Mouse (Mus musculus): ENCODE data around the gene Dst. TPM values are rescaled to one million over a fixed set of nuclear protein-coding genes. Genes with fewer than 3 reads are reported as not detected.

Dst gene
- polyA plus RNA-seq, 1 experiment from 2014 or later, result 17.9 TPM

DNA sequence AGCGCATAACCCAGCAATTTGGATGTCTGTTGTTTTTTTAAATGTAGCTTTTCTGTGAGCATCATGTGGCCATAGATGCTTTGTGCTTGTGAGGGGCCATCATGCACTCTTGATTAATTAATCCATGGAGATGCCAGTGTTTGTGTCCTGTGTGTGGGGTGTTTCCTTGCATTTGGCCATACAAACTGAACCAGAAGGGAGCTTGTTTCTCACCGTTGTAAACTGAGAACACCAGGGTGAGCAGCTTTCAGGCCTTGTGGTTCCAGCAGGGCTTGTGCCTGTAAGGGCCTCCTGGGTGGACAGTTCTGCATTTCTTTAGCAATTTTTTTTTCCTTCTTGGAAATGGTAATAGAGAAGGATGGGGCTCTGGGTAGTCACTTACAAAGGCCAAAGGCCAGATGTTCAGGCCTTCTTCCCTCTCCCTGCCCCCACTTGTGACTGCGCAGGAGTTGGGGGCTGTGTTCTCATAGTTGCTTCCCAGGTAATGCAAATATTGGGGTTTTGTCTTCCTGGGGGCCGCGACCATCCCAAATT lies 98.9 kb downstream of the Dst start:
- Histone ChIP-seq H3K27ac (replicated peaks) (no peak overlapping the region), H3K4me3 (peak overlapping the region; percentile 62), H3K36me3 (no peaks in the 10 kb centered on the region), H3K9me3 (no peaks in the 10 kb centered on the region), H3K9ac (no peak overlapping the region; the same call in 1 of the 2 replicates), H3K4me2 (peak overlapping the region; percentile 87), H3K4me1 (peaks cover 24% of the 10 kb centered on the region), H3K27me3 (replicated peaks) (no peaks in the 10 kb centered on the region)
- no peak for ATAC-seq (ENCODE audit: extremely low read depth, insufficient number of reproducible peaks, low FRiP score, low TSS enrichment)
- 59% methylated on average over 5 of the region's 5 CpGs for WGBS

- 68% methylated on average over 4 of the region's 4 CpGs for WGBS
- Histone ChIP-seq H3K4me2 (peak overlapping the region; percentile 87), H3K4me1 (peaks cover 24% of the 10 kb centered on the region), H3K27me3 (replicated peaks) (no peaks in the 10 kb centered on the region), H3K4me3 (no peak overlapping the region), H3K9ac (no peak overlapping the region), H3K36me3 (no peaks in the 10 kb centered on the region), H3K9me3 (no peaks in the 10 kb centered on the region), H3K27ac (replicated peaks) (no peak overlapping the region)
- no peak for ATAC-seq (ENCODE audit: extremely low read depth, insufficient number of reproducible peaks, low FRiP score, low TSS enrichment)
Observed at GRCm38 (mm10) chr1:34007379-34007778, 99.4 kb downstream of the Dst start.

DNA sequence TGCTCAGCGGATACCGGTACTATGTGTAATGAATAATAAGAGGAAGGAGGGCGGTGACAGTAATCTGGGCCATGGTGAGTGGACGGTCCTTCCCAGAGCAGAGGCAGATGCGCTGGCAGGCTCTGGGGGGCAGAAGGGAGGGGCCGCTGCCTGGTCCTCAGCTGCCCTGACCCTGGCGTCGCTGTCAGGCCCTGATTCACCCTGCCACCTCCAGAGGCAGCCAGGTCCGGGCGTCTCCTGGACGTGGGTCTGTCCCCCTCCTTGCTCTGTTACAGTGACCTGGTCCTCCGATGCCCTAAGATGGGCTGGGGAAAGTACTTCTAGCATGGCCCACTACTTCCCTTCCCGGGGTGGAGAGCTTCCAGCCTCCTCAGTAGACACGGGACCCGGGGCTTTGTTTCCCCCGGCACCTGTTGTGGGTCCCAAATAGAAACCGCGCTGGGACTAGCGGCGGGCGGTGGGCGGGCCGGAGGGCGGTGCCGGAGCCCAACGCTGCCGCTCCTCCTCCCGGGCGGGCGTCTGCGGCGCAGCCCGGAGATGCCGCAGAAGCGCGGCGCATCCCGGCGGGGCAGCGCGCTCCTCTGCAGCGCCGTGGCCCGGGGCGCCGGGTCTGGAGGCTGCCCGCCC lies 103.1 kb downstream of the Dst start:
- Histone ChIP-seq H3K4me1 (peaks cover 34% of the 10 kb centered on the region), H3K27me3 (replicated peaks) (no peaks in the 10 kb centered on the region), H3K9me3 (no peaks in the 10 kb centered on the region), H3K27ac (replicated peaks) (peak overlapping the region; percentile 90), H3K4me2 (peak overlapping the region; percentile 87), H3K36me3 (no peaks in the 10 kb centered on the region), H3K4me3 (peak overlapping the region; percentile 90), H3K9ac (peak overlapping the region; percentile 97)
- under 1% methylated on average over 47 of the region's 47 CpGs for WGBS
- ATAC-seq (ENCODE audit: extremely low read depth, insufficient number of reproducible peaks, low FRiP score, low TSS enrichment), result peak; percentile 72

DNA sequence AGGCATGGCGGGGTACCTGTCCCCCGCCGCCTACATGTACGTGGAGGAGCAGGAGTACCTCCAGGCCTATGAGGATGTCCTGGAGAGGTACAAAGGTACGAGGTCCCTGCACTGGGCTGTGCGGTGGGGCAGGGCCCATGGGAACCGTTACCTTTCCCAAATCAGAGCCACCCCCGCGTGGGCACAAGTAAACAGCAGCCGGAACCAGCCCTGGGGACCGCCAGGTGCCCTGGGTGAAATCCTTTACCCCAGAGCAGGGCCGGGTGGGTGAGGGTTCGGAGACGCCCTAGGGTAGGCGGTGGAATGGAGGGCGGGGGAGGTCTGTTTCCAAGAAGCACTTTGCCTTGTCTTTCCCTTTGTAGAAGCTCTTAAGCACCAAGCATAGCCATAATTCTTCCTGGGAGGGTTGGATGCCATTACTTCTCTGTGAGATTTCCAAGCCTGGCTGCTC lies 103.8 kb downstream of the Dst start:
- no peaks in the 10 kb centered on the region for H3K27me3 ChIP-seq (replicated peaks)
- H3K4me2 ChIP-seq, result peak overlapping the region; percentile 87
- no peaks in the 10 kb centered on the region for H3K9me3 ChIP-seq
- H3K4me3 ChIP-seq, result peak overlapping the region; percentile 90
- 2% methylated on average over 16 of the region's 16 CpGs for WGBS
- no peaks in the 10 kb centered on the region for H3K36me3 ChIP-seq
- peak; percentile 38; the same call in 1 of the 2 replicates for ATAC-seq (ENCODE audit: extremely low read depth, insufficient number of reproducible peaks, low FRiP score, low TSS enrichment)
- H3K27ac ChIP-seq (replicated peaks), result peak overlapping the region; percentile 90
- peaks cover 28% of the 10 kb centered on the region for H3K4me1 ChIP-seq
- peak overlapping the region; percentile 97 for H3K9ac ChIP-seq

DNA sequence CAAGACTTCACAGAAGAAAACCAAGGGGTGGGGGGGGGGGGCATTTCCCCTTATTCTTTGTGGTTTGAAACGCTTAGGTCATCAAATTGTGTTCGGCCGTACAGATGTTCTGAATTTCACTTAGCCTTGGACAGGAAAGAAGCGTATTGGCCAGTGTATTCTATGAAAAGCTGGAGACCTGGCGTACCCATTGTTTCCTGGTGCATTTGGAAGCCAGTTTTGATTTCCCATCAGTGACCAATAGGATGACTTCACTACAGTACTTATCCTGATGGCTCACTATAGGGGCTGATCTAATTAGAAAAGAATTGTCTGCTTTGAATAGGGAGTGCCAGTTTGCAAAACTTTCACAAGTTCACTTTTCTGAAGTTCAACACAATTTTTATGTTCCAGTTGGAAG lies 105.5 kb downstream of the Dst start:
- WGBS, result 65% methylated on average over 5 of the region's 5 CpGs
- peaks cover 33% of the 10 kb centered on the region for H3K4me1 ChIP-seq
- H3K27me3 ChIP-seq (replicated peaks), result no peaks in the 10 kb centered on the region
- H3K4me2 ChIP-seq, result peak overlapping the region; percentile 87
- peak overlapping the region; percentile 47 for H3K9ac ChIP-seq
- no peak for ATAC-seq (ENCODE audit: extremely low read depth, insufficient number of reproducible peaks, low FRiP score, low TSS enrichment)
- H3K4me3 ChIP-seq, result peak overlapping the region; percentile 90; the same call in 1 of the 2 replicates
- H3K27ac ChIP-seq (replicated peaks), result peak overlapping the region; percentile 55; the same call in 1 of the 2 replicates
- no peaks in the 10 kb centered on the region for H3K36me3 ChIP-seq
- no peaks in the 10 kb centered on the region for H3K9me3 ChIP-seq

- Histone ChIP-seq H3K9ac (no peak overlapping the region), H3K36me3 (no peaks in the 10 kb centered on the region), H3K4me1 (peaks cover 47% of the 10 kb centered on the region), H3K4me2 (no peak overlapping the region), H3K27me3 (replicated peaks) (no peaks in the 10 kb centered on the region), H3K4me3 (no peak overlapping the region), H3K9me3 (no peaks in the 10 kb centered on the region), H3K27ac (replicated peaks) (no peak overlapping the region)
- no peak for ATAC-seq (ENCODE audit: extremely low read depth, insufficient number of reproducible peaks, low FRiP score, low TSS enrichment)
- WGBS, result 85% methylated on average over 15 of the region's 15 CpGs
Observed at GRCm38 (mm10) chr1:34016780-34017179, 108.8 kb downstream of the Dst start.

GRCm38 (mm10) chr1:34017323-34017722 lies 109.3 kb downstream of the Dst start:
- 88% methylated on average over 4 of the region's 4 CpGs for WGBS
- H3K4me2 ChIP-seq, result no peak overlapping the region
- no peak overlapping the region for H3K27ac ChIP-seq (replicated peaks)

GRCm38 (mm10) chr1:34020599-34020998 lies 112.6 kb downstream of the Dst start:
- no peak for ATAC-seq (ENCODE audit: extremely low read depth, insufficient number of reproducible peaks, low FRiP score, low TSS enrichment)
- H3K9ac ChIP-seq, result peak overlapping the region; percentile 54; the same call in 1 of the 2 replicates
- H3K4me2 ChIP-seq, result no peak overlapping the region
- peaks cover 51% of the 10 kb centered on the region for H3K4me1 ChIP-seq
- no peak overlapping the region for H3K4me3 ChIP-seq
- H3K36me3 ChIP-seq, result no peaks in the 10 kb centered on the region
- H3K9me3 ChIP-seq, result no peaks in the 10 kb centered on the region
- no peaks in the 10 kb centered on the region for H3K27me3 ChIP-seq (replicated peaks)
- 81% methylated on average over 6 of the region's 6 CpGs for WGBS
- peak overlapping the region; percentile 95 for H3K27ac ChIP-seq (replicated peaks)

More at GRCm38 (mm10) chr1:34017323-34017722, 109.3 kb downstream of the Dst start:
- no peak for ATAC-seq (ENCODE audit: extremely low read depth, insufficient number of reproducible peaks, low FRiP score, low TSS enrichment)
- Histone ChIP-seq H3K27me3 (replicated peaks) (no peaks in the 10 kb centered on the region), H3K9me3 (no peaks in the 10 kb centered on the region), H3K4me3 (no peak overlapping the region), H3K36me3 (no peaks in the 10 kb centered on the region), H3K9ac (no peak overlapping the region), H3K4me1 (peaks cover 52% of the 10 kb centered on the region)

DNA sequence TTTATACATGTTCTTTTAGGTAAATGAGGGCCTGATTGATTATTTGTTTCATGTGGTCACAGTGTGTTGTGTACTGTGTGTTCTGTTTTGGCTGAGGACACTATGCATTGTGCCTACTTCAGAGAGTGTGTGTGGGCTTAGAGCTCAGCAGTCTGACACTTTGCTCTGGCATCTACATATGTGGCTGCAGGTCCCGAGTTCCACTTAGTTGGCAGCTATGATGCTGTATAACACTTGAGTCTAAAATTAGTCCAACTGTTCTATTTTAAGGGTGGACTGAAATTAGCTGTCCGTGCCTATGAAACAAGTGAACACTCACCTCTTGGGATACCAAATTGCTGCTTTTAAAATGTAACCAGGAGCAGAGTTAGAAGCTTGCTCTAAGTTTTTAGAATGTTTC lies 113.5 kb downstream of the Dst start:
- Histone ChIP-seq H3K36me3 (no peaks in the 10 kb centered on the region), H3K27me3 (replicated peaks) (no peaks in the 10 kb centered on the region), H3K4me3 (no peak overlapping the region), H3K27ac (replicated peaks) (peak overlapping the region; percentile 95), H3K4me2 (peak overlapping the region; percentile 54), H3K9me3 (no peaks in the 10 kb centered on the region), H3K4me1 (peaks cover 60% of the 10 kb centered on the region), H3K9ac (peak overlapping the region; percentile 29; the same call in 1 of the 2 replicates)
- peak; percentile 61; the same call in 1 of the 2 replicates for ATAC-seq (ENCODE audit: extremely low read depth, insufficient number of reproducible peaks, low FRiP score, low TSS enrichment)
- WGBS, result 34% methylated on average over 2 of the region's 2 CpGs

DNA sequence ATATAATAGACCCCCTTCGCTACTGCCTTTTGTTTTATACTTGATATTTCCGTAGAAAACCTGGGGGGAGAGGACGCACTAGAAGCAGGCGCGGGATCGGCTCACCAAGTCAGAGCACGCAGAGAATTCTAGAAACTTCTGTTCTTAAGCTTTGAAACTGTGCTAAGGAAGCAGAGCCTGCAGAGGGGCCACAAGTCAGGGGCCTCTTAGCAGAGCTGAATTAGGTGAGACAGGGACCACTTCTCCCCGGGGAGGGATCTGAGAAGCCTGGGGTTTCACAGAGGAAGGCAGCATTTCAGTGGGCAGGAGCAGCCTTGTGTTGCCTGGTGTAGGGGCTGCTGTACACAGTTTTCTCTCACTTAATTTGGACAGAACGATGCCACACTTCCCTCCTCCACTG lies 115.1 kb downstream of the Dst start:
- Histone ChIP-seq H3K4me1 (peaks cover 57% of the 10 kb centered on the region), H3K36me3 (no peaks in the 10 kb centered on the region), H3K4me2 (no peak overlapping the region), H3K9me3 (no peaks in the 10 kb centered on the region), H3K4me3 (no peak overlapping the region), H3K27ac (replicated peaks) (peak overlapping the region; percentile 95), H3K9ac (peak overlapping the region; percentile 64), H3K27me3 (replicated peaks) (no peaks in the 10 kb centered on the region)
- ATAC-seq (ENCODE audit: extremely low read depth, insufficient number of reproducible peaks, low FRiP score, low TSS enrichment), result no peak
- WGBS, result 73% methylated on average over 9 of the region's 9 CpGs

- Histone ChIP-seq H3K9me3 (no peaks in the 10 kb centered on the region), H3K4me1 (peaks cover 64% of the 10 kb centered on the region), H3K27me3 (replicated peaks) (no peaks in the 10 kb centered on the region), H3K4me2 (no peak overlapping the region), H3K36me3 (no peaks in the 10 kb centered on the region), H3K4me3 (no peak overlapping the region), H3K9ac (no peak overlapping the region), H3K27ac (replicated peaks) (no peak overlapping the region)
- 71% methylated on average over 6 of the region's 6 CpGs for WGBS
- no peak for ATAC-seq (ENCODE audit: extremely low read depth, insufficient number of reproducible peaks, low FRiP score, low TSS enrichment)
Observed at GRCm38 (mm10) chr1:34025879-34026278, 117.9 kb downstream of the Dst start.

DNA sequence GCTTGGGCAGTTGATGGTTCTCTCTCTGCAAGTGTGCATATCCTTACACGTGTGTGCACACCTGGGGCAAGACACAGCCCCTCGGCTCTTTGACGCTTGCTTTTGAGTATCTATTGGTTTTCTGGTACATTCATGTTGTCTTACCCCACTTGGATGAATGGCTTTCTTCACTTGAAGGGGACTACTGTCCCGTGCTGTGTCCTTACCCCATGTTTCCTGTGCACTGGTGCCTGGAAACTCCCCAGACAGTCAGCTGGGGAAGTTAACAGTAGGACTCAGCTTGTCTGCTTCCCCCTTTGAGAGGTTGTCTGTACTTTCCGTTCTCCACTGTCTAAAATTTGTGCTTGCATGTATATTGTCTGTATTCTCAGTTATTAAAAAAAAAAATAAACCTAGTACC lies 120.7 kb downstream of the Dst start:
- H3K9me3 ChIP-seq, result no peaks in the 10 kb centered on the region
- no peaks in the 10 kb centered on the region for H3K36me3 ChIP-seq
- no peak overlapping the region for H3K4me3 ChIP-seq
- WGBS, result 53% methylated on average over 5 of the region's 5 CpGs
- no peak for ATAC-seq (ENCODE audit: extremely low read depth, insufficient number of reproducible peaks, low FRiP score, low TSS enrichment)
- H3K4me1 ChIP-seq, result peaks cover 49% of the 10 kb centered on the region
- H3K9ac ChIP-seq, result 0 out of 2 replicates have a peak overlapping the region, but pooled peaks have one; percentile 16
- peak overlapping the region; percentile 20; the same call in 1 of the 2 replicates for H3K27ac ChIP-seq (replicated peaks)
- no peaks in the 10 kb centered on the region for H3K27me3 ChIP-seq (replicated peaks)
- no peak overlapping the region for H3K4me2 ChIP-seq

All from heart, embryonic 13.5 days (tissue).